Mouse (Mus musculus) stomach, postnatal 0 days (tissue): ENCODE data around the gene Med23. TPM values are rescaled to one million over a fixed set of nuclear protein-coding genes. Genes with fewer than 3 reads are reported as not detected.

ENCODE experiments used
- ATAC-seq: fragments of 200-750 bp; cut with Nextera tagmentation; 2 replicates; pipeline ENCODE4 v1.8.0; 2017; ENCODE audit not compliant: low FRiP score, low TSS enrichment
- DNase-seq: peaks from one replicate; pipeline ENCODE4 v3.0.0-alpha.2; 2016; ENCODE audit warnings: low spot score
- H3K27ac ChIP-seq: fragments of 300-500 bp; sonication (generic); replicated peaks from 2 replicates; pipeline ENCODE4 v1.5.1; 2014; ENCODE audit warnings: mild to moderate bottlenecking, control low read depth
- H3K27me3 ChIP-seq: fragments of 300-500 bp; sonication (generic); 2 replicates; pipeline ENCODE4 v1.6.1; 2014; ENCODE audit warnings: low read length; ENCODE audit not compliant: control insufficient read depth, insufficient read depth
- H3K36me3 ChIP-seq: fragments of 300-500 bp; sonication (generic); 2 replicates; pipeline ENCODE4 v1.6.1; 2014; ENCODE audit warnings: low read length, mixed read lengths; ENCODE audit not compliant: control insufficient read depth, insufficient read depth
- H3K4me1 ChIP-seq: fragments of 300-500 bp; sonication (generic); replicated peaks from 2 replicates; pipeline ENCODE4 v1.6.1; 2014; ENCODE audit warnings: antibody characterized with exemption; ENCODE audit not compliant: control insufficient read depth, insufficient read depth
- H3K4me2 ChIP-seq: fragments of 300-500 bp; sonication (generic); replicated peaks from 2 replicates; pipeline ENCODE4 v1.6.1; 2014; ENCODE audit warnings: low read depth, mild to moderate bottlenecking, control low read depth, moderate library complexity
- H3K4me3 ChIP-seq: fragments of 300-500 bp; sonication (generic); 2 replicates; pipeline ENCODE4 v1.5.1; 2014; ENCODE audit warnings: low read depth, low read length, control low read depth
- H3K9ac ChIP-seq: fragments of 300-500 bp; sonication (generic); 2 replicates; pipeline ENCODE4 v1.6.1; 2014; ENCODE audit warnings: mild to moderate bottlenecking, low read length, control low read depth, mixed read lengths
- H3K9me3 ChIP-seq: fragments of 300-500 bp; sonication (generic); 2 replicates; pipeline ENCODE4 v1.6.1; 2016; ENCODE audit warnings: low read length; ENCODE audit not compliant: control insufficient read depth
- CTCF ChIP-seq: IDR thresholded peaks from 2 replicates; pipeline ENCODE4 v1.5.1; 2016; ENCODE audit warnings: antibody characterized with exemption, low read depth, mild to moderate bottlenecking, moderate library complexity
- EP300 ChIP-seq: optimal IDR thresholded peaks from 2 replicates; pipeline ENCODE3; 2016; ENCODE audit warnings: antibody characterized with exemption
- WGBS: fragments of 180-500 bp; shearing (Covaris S2); extraction: QIAGEN DNeasy Blood & Tissue Kit; methylation state at CpG from one replicate; pipeline ENCODE4 v1.1.7; 2014; 5-methylcytosine and 5-hydroxymethylcytosine counted together
- polyA plus RNA-seq: library from polyadenylated mRNA; unstranded; fragments of >200 nt; fragmentation: Nextera tagmentation; extraction: Ambion mirVana; gene quantifications from 2 replicates; pipeline ENCODE4 v1.2.1, GENCODE M21; 2015

The Med23 gene
- polyA plus RNA-seq, 1 experiment from 2014 or later = 5.8 TPM

DNA sequence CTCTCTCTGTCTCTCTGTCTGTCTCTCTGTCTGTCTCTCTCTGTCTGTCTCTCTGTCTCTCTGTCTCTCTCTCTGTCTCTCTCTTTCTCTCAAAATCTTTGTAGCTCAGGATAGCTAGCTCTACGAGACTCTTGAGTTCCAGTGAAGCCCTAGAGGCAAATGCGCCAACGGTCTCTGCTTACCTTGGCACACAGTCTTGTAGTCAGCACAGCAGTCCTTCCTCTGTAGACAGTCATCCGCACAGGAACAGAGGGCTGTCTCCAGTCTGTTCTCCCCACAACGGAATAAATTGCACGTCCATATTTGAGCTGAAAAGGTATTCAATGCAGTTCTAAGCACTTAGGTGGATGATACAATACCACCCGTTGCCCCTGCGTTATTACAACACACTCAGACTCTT is 45.2 kb upstream of the Med23 start:
- Histone ChIP-seq H3K4me3 (no peak overlapping the region), H3K4me1 (0 out of 2 replicates have a peak, but pooled peaks cover 2% of the 10 kb centered on the region), H3K27me3 (no peaks in the 10 kb centered on the region), H3K9ac (no peak overlapping the region), H3K9me3 (no peaks in the 10 kb centered on the region), H3K36me3 (no peaks in the 10 kb centered on the region), H3K4me2 (no peak overlapping the region), H3K27ac (no peak overlapping the region)
- WGBS = 88% methylated on average over 8 of the region's 8 CpGs
- ATAC-seq (no peak), DNase-seq (no peak)
- TF ChIP-seq CTCF = no peak
- TF ChIP-seq EP300 = no peak

DNA sequence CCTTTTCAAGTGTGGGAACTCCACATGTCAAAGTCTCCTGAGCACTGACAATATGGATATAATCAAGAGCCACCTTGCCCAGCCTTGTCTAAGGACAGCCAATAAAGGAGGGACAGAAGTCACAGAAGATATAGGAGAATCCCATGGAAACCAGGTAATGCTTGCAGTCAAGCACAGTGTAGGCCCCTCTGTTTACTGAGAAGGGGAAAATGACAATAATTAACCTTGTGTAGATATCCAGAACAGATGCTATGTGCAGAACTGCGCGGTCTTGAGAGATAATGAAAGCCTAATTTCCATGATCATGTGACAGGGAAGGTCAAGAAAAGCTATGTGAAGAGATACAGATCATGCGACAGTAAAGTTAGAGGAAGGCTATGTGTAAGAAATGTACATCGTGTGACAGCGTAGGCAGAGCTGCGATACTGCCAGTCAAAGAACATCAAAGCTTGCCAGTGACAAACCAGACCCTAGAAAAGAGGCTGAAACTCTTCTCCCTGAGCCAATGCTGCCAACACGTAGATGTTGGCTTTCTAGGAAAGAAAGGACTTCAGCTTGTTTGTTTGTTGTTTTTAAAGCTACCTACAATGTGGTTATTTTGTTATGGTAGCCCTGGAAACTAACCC is 44.2 kb upstream of the Med23 start:
- H3K4me3 ChIP-seq = no peak overlapping the region
- H3K27me3 ChIP-seq = no peaks in the 10 kb centered on the region
- no peaks in the 10 kb centered on the region for H3K36me3 ChIP-seq
- DNase-seq (no peak), ATAC-seq (no peak)
- H3K9ac ChIP-seq = no peak overlapping the region
- H3K4me2 ChIP-seq = no peak overlapping the region
- H3K27ac ChIP-seq = no peak overlapping the region
- TF ChIP-seq EP300 = no peak
- no peak for TF ChIP-seq CTCF
- H3K4me1 ChIP-seq = 0 out of 2 replicates have a peak, but pooled peaks cover 2% of the 10 kb centered on the region
- no peaks in the 10 kb centered on the region for H3K9me3 ChIP-seq
- 76% methylated on average over 7 of the region's 7 CpGs for WGBS

DNA sequence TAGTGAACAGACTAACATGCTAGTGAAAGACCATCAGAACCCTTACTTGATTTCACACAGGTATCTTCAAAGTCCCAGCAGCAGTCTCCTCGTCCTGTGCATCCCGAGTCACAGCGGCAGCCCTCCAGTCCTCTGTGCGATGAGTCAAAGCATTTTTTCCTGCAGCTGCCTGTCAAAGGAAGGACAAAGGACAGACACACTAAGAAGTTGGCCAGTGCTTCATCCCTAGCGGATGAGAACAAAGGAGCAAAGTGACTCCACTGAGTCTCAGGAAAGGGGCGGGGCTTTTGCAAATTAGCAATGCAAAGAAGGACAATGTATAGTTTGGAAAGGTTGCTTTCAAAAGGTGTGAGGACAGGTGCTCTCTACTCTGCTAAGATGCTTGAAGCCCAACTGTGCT is 43.7 kb upstream of the Med23 start:
- H3K9me3 ChIP-seq = no peaks in the 10 kb centered on the region
- 56% methylated on average over 6 of the region's 6 CpGs for WGBS
- no peak for TF ChIP-seq CTCF
- no peak for TF ChIP-seq EP300
- H3K27ac ChIP-seq = no peak overlapping the region
- no peak for ATAC-seq
- no peak overlapping the region for H3K4me2 ChIP-seq
- H3K4me1 ChIP-seq = 0 out of 2 replicates have a peak, but pooled peaks cover 2% of the 10 kb centered on the region
- DNase-seq = no peak
- H3K4me3 ChIP-seq = no peak overlapping the region
- H3K9ac ChIP-seq = no peak overlapping the region
- no peaks in the 10 kb centered on the region for H3K27me3 ChIP-seq
- no peaks in the 10 kb centered on the region for H3K36me3 ChIP-seq

DNA sequence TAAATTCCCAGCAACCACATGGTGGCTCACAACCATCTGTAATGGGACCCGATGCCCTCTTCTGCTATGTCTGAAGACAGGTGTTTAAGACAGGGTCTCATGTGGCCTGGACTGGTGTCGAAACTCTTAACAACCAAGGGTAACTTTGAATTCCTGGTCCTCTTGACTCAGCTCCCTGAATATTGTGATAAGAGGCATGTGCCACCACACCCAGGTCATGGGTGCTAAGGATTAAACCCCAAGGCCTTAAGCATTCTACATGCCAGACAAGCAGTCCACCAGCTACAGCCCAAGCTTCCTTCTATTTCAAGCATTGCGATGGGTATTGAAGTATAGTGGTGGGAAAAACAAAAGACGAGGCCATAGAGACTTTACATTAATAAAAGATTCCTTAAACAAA is 41.6 kb upstream of the Med23 start:
- no peak overlapping the region for H3K4me2 ChIP-seq
- H3K9ac ChIP-seq = no peak overlapping the region
- DNase-seq (no peak), ATAC-seq (no peak)
- 91% methylated on average over 4 of the region's 4 CpGs for WGBS
- H3K4me1 ChIP-seq = 0 out of 2 replicates have a peak, but pooled peaks cover 2% of the 10 kb centered on the region
- no peaks in the 10 kb centered on the region for H3K36me3 ChIP-seq
- no peaks in the 10 kb centered on the region for H3K27me3 ChIP-seq
- TF ChIP-seq CTCF (no peak), EP300 (no peak)
- H3K9me3 ChIP-seq = no peaks in the 10 kb centered on the region
- H3K4me3 ChIP-seq = no peak overlapping the region
- no peak overlapping the region for H3K27ac ChIP-seq

DNA sequence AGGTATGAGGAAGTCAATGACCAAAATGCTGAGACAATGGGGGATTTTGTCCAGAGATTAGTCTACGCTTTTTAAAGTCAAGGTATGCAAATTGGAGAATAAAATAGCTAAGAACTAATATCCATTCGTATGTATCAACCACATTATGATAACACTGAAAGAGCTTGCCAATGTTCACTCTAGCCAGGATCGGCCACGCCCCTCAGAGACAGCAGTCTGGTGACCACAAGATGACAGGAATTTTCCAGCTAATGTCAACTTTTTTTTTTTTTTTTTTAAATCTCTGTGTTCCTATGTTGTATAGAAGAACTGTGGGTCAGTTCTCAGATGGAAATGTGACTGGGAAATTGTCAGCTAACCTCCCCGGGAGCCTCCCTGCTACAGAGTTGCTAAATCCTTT is 39.3 kb upstream of the Med23 start:
- TF ChIP-seq EP300 (no peak), CTCF (no peak)
- 76% methylated on average over 5 of the region's 5 CpGs for WGBS

DNA sequence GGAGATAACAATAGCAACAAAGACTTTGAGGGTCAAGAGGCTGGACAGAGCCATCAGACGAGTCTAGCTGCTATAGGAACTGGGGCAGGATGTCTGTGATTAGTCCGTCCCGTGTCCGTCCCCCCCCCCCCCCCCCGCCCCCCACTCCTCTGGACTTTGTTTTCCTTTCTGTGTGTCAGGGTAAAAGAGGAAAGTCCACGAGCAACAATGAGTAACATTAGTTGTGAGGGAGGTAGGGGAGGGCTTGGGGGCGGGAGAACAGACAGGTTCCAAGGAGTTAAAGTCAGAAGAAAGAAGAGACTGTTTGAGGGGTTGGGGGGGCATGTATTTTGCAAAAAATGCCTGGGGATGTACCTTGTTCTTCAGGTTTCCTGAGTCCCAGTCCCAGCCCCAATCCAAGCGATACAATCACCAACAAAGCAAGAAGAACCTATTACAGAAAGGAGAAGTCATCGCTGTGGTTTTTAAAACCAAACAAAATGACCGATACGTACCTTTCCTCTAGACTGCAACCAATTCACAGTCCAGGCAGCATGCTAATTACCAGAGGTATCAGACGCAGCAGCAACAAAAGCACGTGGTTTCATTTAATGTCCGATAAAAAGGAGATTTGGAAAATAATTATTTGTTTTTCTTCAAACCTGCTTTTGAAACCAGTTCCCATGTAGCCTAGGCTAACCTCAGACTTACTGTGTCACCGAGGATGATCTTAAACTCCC is 38.2 kb upstream of the Med23 start:
- Histone ChIP-seq H3K4me2 (no peak overlapping the region), H3K36me3 (no peaks in the 10 kb centered on the region), H3K9ac (no peak overlapping the region), H3K4me3 (no peak overlapping the region), H3K27ac (no peak overlapping the region), H3K27me3 (no peaks in the 10 kb centered on the region), H3K9me3 (no peaks in the 10 kb centered on the region), H3K4me1 (no peaks in the 10 kb centered on the region)
- DNase-seq (no peak), ATAC-seq (no peak)
- TF ChIP-seq CTCF (no peak), EP300 (no peak)
- whole genome bisulfite sequencing = 73% methylated on average over 11 of the region's 15 CpGs

More for the DNA sequence above, 39.3 kb upstream of the Med23 start:
- H3K4me1 ChIP-seq = no peaks in the 10 kb centered on the region
- H3K4me2 ChIP-seq = no peak overlapping the region
- H3K9me3 ChIP-seq = no peaks in the 10 kb centered on the region
- no peak for DNase-seq
- no peaks in the 10 kb centered on the region for H3K36me3 ChIP-seq
- no peak overlapping the region for H3K4me3 ChIP-seq
- no peak overlapping the region for H3K27ac ChIP-seq
- H3K27me3 ChIP-seq = no peaks in the 10 kb centered on the region
- no peak for ATAC-seq
- H3K9ac ChIP-seq = no peak overlapping the region
